Mouse (Mus musculus): ENCODE measurements around the gene Krt73. TPM values are rescaled to one million over a fixed set of nuclear protein-coding genes. Genes with fewer than 3 reads are reported as not detected.

The Krt73 gene
- polyA plus RNA-seq (2015; fragmentation: Nextera tagmentation; extraction: Ambion mirVana): not detected in 2 replicates

DNA sequence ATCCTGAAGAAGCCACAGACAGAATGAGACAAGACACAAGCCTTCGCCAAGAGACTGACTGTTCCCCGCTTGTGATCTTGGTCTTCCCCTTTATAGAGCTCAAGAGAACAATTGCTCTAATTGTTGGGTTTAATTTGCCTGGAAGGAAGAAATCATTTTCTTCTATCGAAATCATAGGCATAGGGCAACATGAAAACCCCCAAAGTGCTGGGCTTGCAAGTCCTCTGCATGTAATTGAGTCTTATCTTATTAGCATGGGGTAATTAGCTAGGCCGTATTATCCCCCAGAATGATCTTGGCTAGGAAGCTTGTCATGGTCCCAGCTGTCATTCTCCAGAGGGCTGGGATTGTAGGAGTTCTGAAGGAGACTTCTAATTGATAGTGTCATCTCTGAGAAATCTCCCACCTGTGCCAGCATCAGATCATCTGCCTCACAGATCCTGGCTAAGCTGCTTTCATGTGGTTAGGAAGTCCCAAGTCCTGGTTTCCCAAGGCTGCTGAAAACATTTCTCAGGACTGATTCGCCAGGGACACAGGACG lies at the start of gene Krt73:
Gene Krt73, minus strand, starts transcription at position 51 of the 540 bp plus-strand sequence.
- no peaks in the 10 kb centered on the region for H3K9me3 ChIP-seq (ENCODE audit: low read length)
- no peaks in the 10 kb centered on the region for H3K36me3 ChIP-seq (ENCODE audit: insufficient read depth, low read length)
- 84% methylated on average over 6 of the region's 6 CpGs for WGBS
- no peaks in the 10 kb centered on the region for H3K27me3 ChIP-seq (replicated peaks; ENCODE audit: insufficient read depth, low read length)
- no peak for ATAC-seq
- DNase-seq (ENCODE audit: low spot score): no peak
- H3K4me2 ChIP-seq (replicated peaks; ENCODE audit: low read depth, low read length): no peak within 1 kb of the TSS
- no peak within 1 kb of the TSS for H3K27ac ChIP-seq (ENCODE audit: low read length)
- H3K4me1 ChIP-seq (ENCODE audit: insufficient read depth, low read depth, low read length): no peaks in the 10 kb centered on the region
- no peak within 1 kb of the TSS for H3K4me3 ChIP-seq (ENCODE audit: low read depth, low read length)
- TF ChIP-seq CTCF (IDR thresholded peaks at IDR 0.05) (no peak), EP300 (IDR thresholded peaks at IDR 0.05) (no peak)
- no peak within 1 kb of the TSS for H3K9ac ChIP-seq (replicated peaks; ENCODE audit: low read depth)

DNA sequence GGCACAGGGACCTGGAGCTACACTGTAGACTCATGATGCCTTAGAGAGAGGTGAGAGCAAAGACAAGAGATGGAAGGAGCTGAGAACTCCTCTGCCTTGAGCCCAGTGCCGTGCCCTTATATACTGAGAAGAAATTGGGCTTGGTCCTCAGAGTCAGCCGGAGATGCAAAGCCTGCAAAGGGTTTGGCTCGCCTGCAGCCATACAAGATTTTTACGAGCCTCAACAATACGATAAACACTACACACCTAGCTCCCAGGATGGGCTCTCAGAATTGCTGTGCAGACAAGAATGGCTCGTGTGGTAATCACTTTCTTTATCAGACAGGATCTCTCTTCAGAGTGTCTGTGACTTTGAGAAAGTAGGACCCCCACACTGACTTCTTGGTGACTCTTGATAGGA lies 48.5 kb upstream of the Krt73 start, which contains the start of gene Krt1:
Gene Krt1, minus strand, starts transcription at position 101 of the 400 bp plus-strand sequence.
- Histone ChIP-seq H3K4me1 (ENCODE audit: insufficient read depth, low read depth, low read length) (no peaks in the 10 kb centered on the region), H3K36me3 (ENCODE audit: insufficient read depth, low read length) (no peaks in the 10 kb centered on the region), H3K4me3 (ENCODE audit: low read depth, low read length) (no peak within 1 kb of the TSS), H3K9me3 (ENCODE audit: low read length) (no peaks in the 10 kb centered on the region), H3K27ac (ENCODE audit: low read length) (no peak within 1 kb of the TSS), H3K9ac (replicated peaks; ENCODE audit: low read depth) (no peak within 1 kb of the TSS), H3K4me2 (replicated peaks; ENCODE audit: low read depth, low read length) (no peak within 1 kb of the TSS), H3K27me3 (replicated peaks; ENCODE audit: insufficient read depth, low read length) (no peaks in the 10 kb centered on the region)
- TF ChIP-seq EP300 (IDR thresholded peaks at IDR 0.05): no peak
- no peak for TF ChIP-seq CTCF (IDR thresholded peaks at IDR 0.05)
- DNase-seq (ENCODE audit: low spot score) (no peak), ATAC-seq (no peak)
- WGBS: 71% methylated on average over 6 of the region's 6 CpGs

GRCm38 (mm10) chr15:101845971-101846403 lies 43.8 kb upstream of the Krt73 start:
- Histone ChIP-seq H3K9me3 (ENCODE audit: low read length) (no peaks in the 10 kb centered on the region), H3K4me1 (ENCODE audit: insufficient read depth, low read depth, low read length) (no peaks in the 10 kb centered on the region), H3K27ac (ENCODE audit: low read length) (no peak overlapping the region), H3K4me3 (ENCODE audit: low read depth, low read length) (peak overlapping the region; percentile 35), H3K9ac (replicated peaks; ENCODE audit: low read depth) (no peak overlapping the region), H3K36me3 (ENCODE audit: insufficient read depth, low read length) (no peaks in the 10 kb centered on the region), H3K4me2 (replicated peaks; ENCODE audit: low read depth, low read length) (peak overlapping the region; percentile 66), H3K27me3 (replicated peaks; ENCODE audit: insufficient read depth, low read length) (0 out of 2 replicates have a peak, but pooled peaks cover 5% of the 10 kb centered on the region)
- ATAC-seq (peak; percentile 66), DNase-seq (ENCODE audit: low spot score) (peak; percentile 50)
- TF ChIP-seq EP300 (IDR thresholded peaks at IDR 0.05) (no peak), CTCF (IDR thresholded peaks at IDR 0.05) (no peak)
- WGBS: 2% methylated on average over 24 of the region's 37 CpGs

- no peaks in the 10 kb centered on the region for H3K4me1 ChIP-seq (ENCODE audit: insufficient read depth, low read depth, low read length)
- DNase-seq (ENCODE audit: low spot score) (no peak), ATAC-seq (no peak)
- 47% methylated on average over 9 of the region's 9 CpGs for WGBS
- H3K4me3 ChIP-seq (ENCODE audit: low read depth, low read length): no peak overlapping the region
- no peaks in the 10 kb centered on the region for H3K9me3 ChIP-seq (ENCODE audit: low read length)
- no peak overlapping the region for H3K9ac ChIP-seq (replicated peaks; ENCODE audit: low read depth)
- no peak overlapping the region for H3K4me2 ChIP-seq (replicated peaks; ENCODE audit: low read depth, low read length)
- H3K36me3 ChIP-seq (ENCODE audit: insufficient read depth, low read length): no peaks in the 10 kb centered on the region
- H3K27ac ChIP-seq (ENCODE audit: low read length): no peak overlapping the region
- 0 out of 2 replicates have a peak, but pooled peaks cover 5% of the 10 kb centered on the region for H3K27me3 ChIP-seq (replicated peaks; ENCODE audit: insufficient read depth, low read length)
- TF ChIP-seq CTCF (IDR thresholded peaks at IDR 0.05) (no peak), EP300 (IDR thresholded peaks at IDR 0.05) (no peak)
Observed at GRCm38 (mm10) chr15:101843192-101843591, 41.0 kb upstream of the Krt73 start.

- H3K4me2 ChIP-seq (replicated peaks; ENCODE audit: low read depth, low read length): no peak overlapping the region
- no peak overlapping the region for H3K27ac ChIP-seq (ENCODE audit: low read length)
- TF ChIP-seq EP300 (IDR thresholded peaks at IDR 0.05): no peak
- TF ChIP-seq CTCF (IDR thresholded peaks at IDR 0.05): peak; percentile 26; the same call in 1 of the 2 replicates
- H3K4me3 ChIP-seq (ENCODE audit: low read depth, low read length): no peak overlapping the region
- no peak for ATAC-seq
- no peaks in the 10 kb centered on the region for H3K27me3 ChIP-seq (replicated peaks; ENCODE audit: insufficient read depth, low read length)
- H3K9ac ChIP-seq (replicated peaks; ENCODE audit: low read depth): no peak overlapping the region
- H3K9me3 ChIP-seq (ENCODE audit: low read length): no peaks in the 10 kb centered on the region
- no peak for DNase-seq (ENCODE audit: low spot score)
- no peaks in the 10 kb centered on the region for H3K36me3 ChIP-seq (ENCODE audit: insufficient read depth, low read length)
- no peaks in the 10 kb centered on the region for H3K4me1 ChIP-seq (ENCODE audit: insufficient read depth, low read depth, low read length)
- 58% methylated on average over 5 of the region's 5 CpGs for WGBS
Observed at GRCm38 (mm10) chr15:101834784-101835328, 32.7 kb upstream of the Krt73 start.

DNA sequence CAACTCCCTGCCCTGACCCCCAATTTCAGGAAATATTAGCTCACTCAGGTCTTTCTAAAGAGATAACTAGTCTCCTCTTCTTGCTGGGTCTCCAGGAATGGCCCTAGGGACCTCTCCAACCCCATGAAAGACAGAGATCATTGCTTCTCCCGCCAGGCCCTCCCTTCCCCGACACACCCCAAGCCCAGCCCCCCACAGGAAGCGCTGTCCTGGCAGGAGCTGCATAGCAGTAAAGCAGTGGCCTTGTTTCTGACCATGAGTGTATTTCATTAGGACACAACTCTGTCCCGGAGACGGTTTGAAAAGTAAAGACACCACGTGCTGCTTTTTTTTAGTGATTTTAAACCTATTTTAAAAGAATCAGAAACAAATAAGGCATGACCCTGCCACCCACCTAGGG lies 31.0 kb upstream of the Krt73 start:
- TF ChIP-seq CTCF (IDR thresholded peaks at IDR 0.05) (no peak), EP300 (IDR thresholded peaks at IDR 0.05) (no peak)
- Histone ChIP-seq H3K9ac (replicated peaks; ENCODE audit: low read depth) (no peak overlapping the region), H3K9me3 (ENCODE audit: low read length) (no peaks in the 10 kb centered on the region), H3K4me1 (ENCODE audit: insufficient read depth, low read depth, low read length) (no peaks in the 10 kb centered on the region), H3K27me3 (replicated peaks; ENCODE audit: insufficient read depth, low read length) (no peaks in the 10 kb centered on the region), H3K36me3 (ENCODE audit: insufficient read depth, low read length) (no peaks in the 10 kb centered on the region), H3K27ac (ENCODE audit: low read length) (no peak overlapping the region), H3K4me3 (ENCODE audit: low read depth, low read length) (no peak overlapping the region), H3K4me2 (replicated peaks; ENCODE audit: low read depth, low read length) (no peak overlapping the region)
- no peak for DNase-seq (ENCODE audit: low spot score)
- 25% methylated on average over 6 of the region's 6 CpGs for WGBS
- ATAC-seq: no peak
